Mouse (Mus musculus) G1E (cell line): Measurements from ENCODE around the gene Asf1b. TPM values are rescaled to one million over a fixed set of nuclear protein-coding genes. Genes with fewer than 3 reads are reported as not detected.

Source experiments
- ATAC-seq: 2 replicates; pipeline ENCODE4 v1.8.0; 2016; ENCODE audit warnings: mild to moderate bottlenecking; ENCODE audit not compliant: insufficient number of reproducible peaks, poor library complexity, low FRiP score, severe bottlenecking; ENCODE audit errors: extremely low read depth
- DNase-seq: peaks from one replicate; pipeline ENCODE4 v3.0.0; 2012; ENCODE audit warnings: low spot score
- H3K27me3 ChIP-seq: 2 replicates; pipeline ENCODE4 v1.6.1; 2012; ENCODE audit warnings: mild to moderate bottlenecking, low read length, inconsistent platforms; ENCODE audit not compliant: insufficient read depth
- H3K36me3 ChIP-seq: replicated peaks from 2 replicates; pipeline ENCODE3; 2012; ENCODE audit warnings: mild to moderate bottlenecking, inconsistent platforms
- H3K4me1 ChIP-seq: 2 replicates; pipeline ENCODE4 v1.6.1; 2012; ENCODE audit warnings: low read depth, low read length, inconsistent platforms, mixed read lengths; ENCODE audit not compliant: insufficient read depth
- H3K4me3 ChIP-seq: 2 replicates; pipeline ENCODE4 v1.5.1; 2012; ENCODE audit warnings: low read depth, mild to moderate bottlenecking, inconsistent platforms, low read length, moderate library complexity, mixed read lengths
- H3K9me3 ChIP-seq: replicated peaks from 2 replicates; pipeline ENCODE4 v1.6.1; 2012; ENCODE audit warnings: inconsistent platforms
- CTCF ChIP-seq: IDR thresholded peaks from 2 replicates; pipeline ENCODE4 v1.5.1; 2012; ENCODE audit warnings: low read depth, low read length, inconsistent platforms, mixed read lengths
- GATA1 ChIP-seq: IDR thresholded peaks from 2 replicates; pipeline ENCODE4 v1.6.1; 2012; ENCODE audit warnings: borderline replicate concordance, low read length, inconsistent platforms, mixed read lengths
- GATA2 ChIP-seq: IDR thresholded peaks from 2 replicates; pipeline ENCODE4 v1.6.1; 2012; ENCODE audit warnings: low read depth, low read length, inconsistent platforms, borderline replicate concordance
- POLR2AphosphoS5 ChIP-seq: IDR thresholded peaks from 2 replicates; pipeline ENCODE4 v1.6.1; 2012; ENCODE audit warnings: low read depth, low read length, inconsistent platforms; ENCODE audit not compliant: insufficient replicate concordance
- TAL1 ChIP-seq: conservative IDR thresholded peaks from 2 replicates; pipeline ENCODE4 v1.6.1; 2012; ENCODE audit warnings: low read depth, low read length, inconsistent platforms, mixed read lengths
- polyA plus RNA-seq: library from polyadenylated mRNA; stranded (reverse); fragments of >175 nt; gene quantifications from 2 replicates; pipeline ENCODE4 v1.2.3, GENCODE M21; 2012
- total RNA-seq, 2 experiments: library from RNA; stranded (forward) in 1 of 2; stranded (reverse) in 1 of 2; fragments of 200-1000 nt in 1 of 2; fragments of >200 nt in 1 of 2; fragmentation: Nextera tagmentation in 1 of 2; gene quantifications; 2 replicates each; pipeline ENCODE4 v1.2.3; 2014 to 2017

Asf1b gene
- total RNA-seq (2014; fragmentation: Nextera tagmentation), result 87.4 and 120 TPM in 2 replicates
- total RNA-seq (2017), result 88.6 and 104 TPM in 2 replicates
- 288 and 383 TPM in 2 replicates for polyA plus RNA-seq

DNA sequence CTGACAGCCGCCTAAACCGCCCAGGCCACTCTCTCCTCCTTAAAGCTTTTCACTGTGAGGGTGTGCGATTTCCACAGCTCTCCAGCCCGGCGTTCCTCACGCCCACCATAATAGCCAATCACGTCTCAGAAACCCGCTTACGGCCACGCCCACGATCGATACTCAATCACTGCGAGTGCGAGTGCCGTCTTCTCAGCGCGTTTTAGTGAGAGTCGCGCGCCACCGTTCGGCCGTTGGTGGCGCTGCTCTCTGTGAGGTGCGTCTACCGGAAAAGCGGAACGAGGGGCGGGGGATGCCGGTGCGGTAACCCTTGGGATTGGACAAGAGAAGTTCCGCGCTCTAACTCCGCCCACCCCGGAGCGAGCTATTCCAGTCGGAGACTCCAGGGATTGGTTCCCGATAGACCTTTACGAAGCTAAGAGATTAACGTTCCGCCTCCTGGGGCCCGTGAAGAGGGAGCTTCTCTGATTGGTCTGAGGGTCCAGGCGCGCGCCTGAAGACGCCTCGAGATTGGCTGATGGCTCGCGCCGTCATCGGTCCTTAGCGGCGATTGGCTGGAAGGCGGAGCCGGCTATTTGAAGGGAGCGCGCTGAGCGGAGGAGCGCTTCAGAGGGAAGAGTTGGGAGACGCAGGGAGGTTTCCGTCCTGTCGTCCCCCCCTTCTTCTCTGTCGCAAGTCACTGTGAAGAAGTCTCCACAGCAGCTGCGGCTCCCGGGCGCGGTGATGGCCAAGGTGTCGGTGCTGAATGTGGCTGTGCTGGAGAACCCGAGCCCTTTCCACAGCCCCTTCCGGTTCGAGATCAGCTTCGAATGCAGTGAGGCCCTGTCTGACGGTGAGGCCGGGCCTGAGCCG lies at the start of gene Asf1b, which contains the start of gene Gm10644:
Gene Asf1b (plus strand): TSS at position 402 of the 852 bp plus-strand sequence.
Gene Gm10644 (minus strand): TSS at position 100 of the 852 bp plus-strand sequence.
- DNase-seq (peak; percentile 99), ATAC-seq (peak; percentile 95)
- Histone ChIP-seq H3K4me3 (peak within 1 kb of the TSS; percentile 76), H3K9me3 (no peaks in the 10 kb centered on the region), H3K4me1 (peaks cover 26% of the 10 kb centered on the region), H3K27me3 (0 out of 2 replicates have a peak, but pooled peaks cover 3% of the 10 kb centered on the region), H3K36me3 (peaks cover 24% of the 10 kb centered on the region)
- no peak for TF ChIP-seq POLR2AphosphoS5
- no peak for TF ChIP-seq CTCF
- TF ChIP-seq GATA2, result no peak
- TF ChIP-seq GATA1, result no peak
- no peak for TF ChIP-seq TAL1

- ATAC-seq (no peak), DNase-seq (no peak)
- TF ChIP-seq CTCF, result no peak
- TF ChIP-seq TAL1, result no peak
- TF ChIP-seq GATA2, result no peak
- TF ChIP-seq POLR2AphosphoS5, result no peak
- TF ChIP-seq GATA1, result no peak
- Histone ChIP-seq H3K9me3 (no peaks in the 10 kb centered on the region), H3K36me3 (peaks cover 67% of the 10 kb centered on the region), H3K4me1 (peaks cover 13% of the 10 kb centered on the region), H3K27me3 (peaks cover 12% of the 10 kb centered on the region; the same call in 1 of the 2 replicates), H3K4me3 (no peak overlapping the region)
Measured at GRCm38 (mm10) chr8:83908583-83908982, 46.7 kb upstream of the Asf1b start.

GRCm38 (mm10) chr8:83909311-83909710 lies 46.0 kb upstream of the Asf1b start:
- Histone ChIP-seq H3K36me3 (peaks cover 62% of the 10 kb centered on the region), H3K9me3 (no peaks in the 10 kb centered on the region), H3K4me3 (no peak overlapping the region), H3K27me3 (peaks cover 12% of the 10 kb centered on the region; the same call in 1 of the 2 replicates), H3K4me1 (peaks cover 13% of the 10 kb centered on the region)
- TF ChIP-seq POLR2AphosphoS5, result no peak
- TF ChIP-seq CTCF, result no peak
- no peak for TF ChIP-seq TAL1
- TF ChIP-seq GATA1, result no peak
- TF ChIP-seq GATA2, result no peak
- ATAC-seq, result no peak
- DNase-seq, result no peak

DNA sequence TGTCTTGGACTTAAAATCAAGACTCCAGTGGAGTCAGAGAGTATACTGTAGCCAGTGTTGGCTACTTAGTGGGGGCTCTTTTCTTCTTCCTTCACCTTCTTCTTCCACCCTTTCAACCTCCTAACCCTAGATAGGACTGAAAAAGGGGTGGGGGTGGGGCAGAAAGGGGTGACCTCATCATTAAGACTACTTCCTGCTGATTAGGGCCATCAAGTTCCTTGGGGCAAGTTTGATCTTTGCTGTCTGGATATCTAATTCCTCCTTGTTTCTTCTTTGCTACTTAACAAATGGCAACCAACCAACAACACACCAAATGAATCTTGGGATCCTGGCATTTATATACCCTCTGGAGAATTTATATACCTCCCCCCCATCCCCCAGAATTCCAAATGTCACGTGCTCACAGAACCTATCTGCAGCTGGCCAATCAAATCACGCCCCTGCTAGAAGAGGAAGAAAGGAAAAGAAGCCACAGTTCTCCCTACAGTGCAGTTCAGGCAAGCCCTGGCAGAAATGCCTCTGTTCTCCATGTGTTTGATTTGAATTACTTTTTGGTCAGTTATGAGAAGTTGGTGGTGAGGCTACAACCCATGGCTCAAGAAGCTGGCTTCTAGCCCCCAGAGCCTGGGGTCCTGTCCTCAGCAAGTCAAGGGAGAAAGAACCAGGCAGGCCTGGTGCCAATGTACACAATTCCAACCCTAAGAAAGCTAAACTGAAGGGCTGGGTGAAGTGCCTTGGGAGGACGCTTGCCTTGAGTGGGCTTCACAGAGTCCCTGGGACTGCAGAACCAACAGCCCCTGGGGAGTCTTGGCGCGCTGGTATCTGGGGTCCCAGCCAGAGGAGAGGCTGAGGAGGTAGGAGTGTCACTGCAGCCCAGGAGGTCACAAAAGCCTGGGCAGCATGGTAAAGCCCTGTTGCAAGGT lies 43.2 kb upstream of the Asf1b start:
- Histone ChIP-seq H3K9me3 (no peaks in the 10 kb centered on the region), H3K27me3 (peaks cover 12% of the 10 kb centered on the region; the same call in 1 of the 2 replicates), H3K4me3 (no peak overlapping the region), H3K4me1 (peaks cover 9% of the 10 kb centered on the region), H3K36me3 (peaks cover 58% of the 10 kb centered on the region)
- DNase-seq, result no peak
- TF ChIP-seq TAL1 (no peak), CTCF (no peak), GATA2 (no peak), GATA1 (no peak), POLR2AphosphoS5 (no peak)
- ATAC-seq, result no peak

GRCm38 (mm10) chr8:83914232-83914631 lies 41.1 kb upstream of the Asf1b start:
- DNase-seq (no peak), ATAC-seq (no peak)
- peaks cover 6% of the 10 kb centered on the region; the same call in 1 of the 2 replicates for H3K27me3 ChIP-seq
- TF ChIP-seq POLR2AphosphoS5, result no peak
- no peak for TF ChIP-seq TAL1
- TF ChIP-seq GATA2, result no peak
- TF ChIP-seq CTCF, result no peak
- H3K36me3 ChIP-seq, result peaks cover 60% of the 10 kb centered on the region
- peaks cover 3% of the 10 kb centered on the region; the same call in 1 of the 2 replicates for H3K4me1 ChIP-seq
- H3K9me3 ChIP-seq, result no peaks in the 10 kb centered on the region
- H3K4me3 ChIP-seq, result no peak overlapping the region
